Mouse (Mus musculus) kidney, adult 11 months (tissue): ENCODE measurements around the gene Catip.

ENCODE experiments used
- DNase-seq: peaks from one replicate; pipeline ENCODE4 v3.0.0; 2022

Catip gene

DNA sequence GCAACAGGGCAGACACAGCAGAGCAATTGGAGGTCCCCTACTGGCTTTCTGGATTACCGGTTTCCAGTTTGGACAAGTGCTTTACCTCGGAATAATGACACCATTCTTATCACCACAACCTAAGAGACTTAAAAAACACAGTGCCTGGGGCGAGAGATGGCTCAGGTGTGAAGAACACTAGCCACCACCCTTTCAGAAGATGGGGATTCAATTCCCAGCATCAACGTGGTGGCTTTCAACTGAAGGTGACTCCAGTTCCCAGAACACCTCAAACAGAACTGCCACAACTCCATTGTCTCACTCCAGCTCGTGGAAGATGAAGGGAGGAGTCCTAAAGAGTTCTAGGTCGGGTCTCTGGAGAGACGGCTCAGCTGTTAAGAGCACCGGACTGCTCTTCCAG is 23.6 kb downstream of the Catip start:
- no peak for DNase-seq

DNA sequence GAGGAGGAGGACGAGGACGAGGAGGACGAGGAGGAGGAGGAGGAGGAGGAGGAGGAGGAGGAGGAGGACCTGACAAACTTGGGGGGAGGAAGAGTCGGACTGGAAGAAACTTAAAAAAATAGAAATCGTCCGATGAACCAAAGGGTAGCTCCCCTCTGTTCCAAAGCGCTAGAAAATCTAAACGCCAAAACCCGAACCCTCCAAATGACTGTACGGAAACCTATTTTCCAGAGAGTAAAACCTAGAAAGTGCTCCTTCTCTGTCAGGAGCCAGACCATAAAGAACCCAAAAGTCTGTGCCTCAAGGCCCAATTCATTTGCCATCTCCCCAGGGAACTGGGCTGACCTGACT is 24.4 kb downstream of the Catip start:
- no peak for DNase-seq

DNA sequence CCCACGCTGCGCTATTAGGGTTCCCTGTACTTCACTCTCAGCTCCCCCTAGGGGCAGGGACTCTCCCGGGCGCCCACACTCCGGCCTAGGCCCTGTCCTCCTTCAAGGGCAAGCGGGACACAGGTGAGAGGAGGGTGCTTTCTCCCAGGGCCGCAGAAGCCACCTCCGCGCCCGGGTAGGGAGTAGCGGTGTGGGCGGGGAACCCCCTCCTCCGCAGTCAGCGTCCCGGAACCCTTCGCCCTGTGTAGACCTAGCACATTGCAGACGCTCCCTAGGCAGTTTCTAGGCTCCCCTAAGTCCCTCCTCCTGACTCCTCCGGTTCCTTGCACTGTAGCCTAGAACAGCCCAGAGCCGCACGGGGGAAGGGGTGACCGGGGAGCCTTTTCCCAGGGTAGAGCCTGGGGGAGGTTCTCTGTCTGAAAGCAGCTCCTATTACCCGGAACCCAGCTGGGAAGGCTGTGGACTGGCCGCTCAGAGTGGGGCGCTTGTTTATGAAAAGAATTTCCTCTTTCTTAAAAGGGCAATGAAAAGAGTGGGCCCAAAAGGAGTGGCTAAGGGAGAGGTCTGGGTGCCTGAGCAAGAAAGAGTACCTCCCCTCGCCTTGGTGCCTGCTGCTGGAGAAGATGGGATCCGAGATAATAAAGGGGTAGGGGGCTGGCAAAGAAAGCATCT is 24.9 kb downstream of the Catip start:
- DNase-seq: peak; percentile 98

- DNase-seq: peak; percentile 33
Measured at GRCm38 (mm10) chr1:74387386-74387988, 25.6 kb downstream of the Catip start.

- DNase-seq: no peak
Measured at GRCm38 (mm10) chr1:74388398-74388920, 26.6 kb downstream of the Catip start.

DNA sequence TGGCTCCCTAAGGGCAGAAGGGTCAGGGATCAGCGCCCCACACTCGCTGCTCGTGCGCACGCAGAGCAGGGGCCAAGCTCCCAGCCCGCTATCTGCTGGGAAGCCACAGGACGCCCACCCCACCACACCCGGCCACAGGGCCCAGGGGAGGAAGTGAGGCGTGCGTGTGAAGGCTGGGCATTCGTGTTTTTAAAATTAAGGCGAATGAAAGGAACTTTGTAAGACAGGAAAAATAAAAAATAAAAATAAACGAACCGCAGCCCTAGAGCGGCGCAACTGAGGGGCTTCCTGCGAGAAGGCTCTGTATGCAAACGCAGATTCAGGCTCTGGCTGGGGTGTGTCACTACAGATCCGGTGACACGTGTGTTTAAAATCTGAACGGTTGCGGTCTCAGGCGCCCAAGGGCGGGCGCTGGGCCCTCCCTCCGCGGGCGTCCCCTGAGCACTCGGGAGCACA is 28.0 kb downstream of the Catip start:
- peak; percentile 37 for DNase-seq

GRCm38 (mm10) chr1:74390287-74390906 is 28.5 kb downstream of the Catip start:
- DNase-seq: peak; percentile 53

DNA sequence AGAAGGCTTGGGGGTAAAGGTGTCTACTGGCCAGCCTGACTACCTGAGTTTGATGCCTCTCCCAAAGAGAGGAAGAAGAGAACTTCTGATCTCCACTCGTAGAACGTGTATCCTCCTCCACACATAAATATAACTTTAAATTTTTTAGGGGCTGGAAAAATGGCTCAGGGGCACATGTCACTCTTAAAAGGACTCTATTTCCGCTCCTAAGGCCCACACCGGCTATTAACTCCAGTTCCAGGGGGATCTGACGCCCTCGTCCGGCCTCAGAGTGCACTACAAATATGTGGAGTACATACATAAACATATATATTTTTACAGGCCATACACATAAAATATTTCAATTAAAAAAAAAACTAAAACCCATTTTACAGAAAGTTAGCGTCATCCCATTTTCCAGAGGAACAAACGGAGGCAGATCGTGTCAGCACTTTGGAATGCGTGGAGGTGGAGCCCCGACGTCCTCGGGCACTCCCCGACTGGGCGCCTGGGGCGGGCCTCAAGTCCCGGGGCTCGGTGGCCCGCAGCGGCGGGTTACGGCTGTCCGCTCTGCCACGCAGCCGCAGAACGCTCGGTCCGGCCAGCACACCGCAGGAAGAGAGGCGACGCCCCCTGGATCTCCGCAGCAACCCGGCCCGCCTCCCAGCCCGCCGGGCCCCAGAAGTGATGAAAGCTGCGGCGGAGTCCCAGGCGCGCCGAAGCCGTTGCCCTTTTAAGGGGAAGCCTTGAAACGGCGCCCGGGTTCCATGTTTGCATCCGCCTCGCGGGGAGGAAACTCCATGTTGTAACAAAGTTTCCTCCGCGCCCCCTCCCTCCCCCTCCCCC is 29.2 kb downstream of the Catip start, which contains the start of gene Ctdsp1:
Gene Ctdsp1, plus strand, starts transcription at position 586 of the 825 bp plus-strand sequence.
- peak; percentile 98 for DNase-seq

DNA sequence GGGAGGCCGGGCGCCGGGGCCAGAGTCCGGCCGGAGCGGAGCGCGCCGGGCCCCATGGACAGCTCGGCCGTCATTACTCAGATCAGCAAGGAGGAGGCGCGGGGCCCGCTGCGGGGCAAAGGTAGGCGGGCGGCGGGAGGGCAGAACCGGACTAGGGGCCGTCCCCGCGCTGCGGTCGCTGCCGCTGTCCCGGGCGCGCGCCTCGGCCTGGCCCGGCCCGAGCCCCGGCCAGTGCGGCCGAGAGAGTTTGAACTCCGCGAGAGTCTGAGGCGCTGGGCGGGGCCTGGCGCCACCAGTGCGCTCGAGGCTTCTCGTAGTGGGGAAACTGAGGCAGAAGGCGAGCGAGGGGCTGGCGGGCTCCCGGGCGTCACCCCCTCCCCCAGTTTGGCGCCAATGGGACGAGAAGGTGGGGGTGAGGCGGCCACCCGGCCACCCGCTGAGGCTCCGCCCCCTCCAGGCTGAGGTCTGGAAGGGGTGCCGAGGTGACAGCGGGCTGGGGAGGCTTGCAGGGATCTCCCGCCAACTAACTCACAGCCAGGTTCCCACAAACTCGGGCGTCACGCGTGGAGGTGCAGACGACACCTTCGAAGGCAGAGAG is 30.0 kb downstream of the Catip start:
- DNase-seq: peak; percentile 84

- DNase-seq: peak; percentile 82
Measured at GRCm38 (mm10) chr1:74392446-74392994, 30.6 kb downstream of the Catip start.

- DNase-seq: peak; percentile 52
Measured at GRCm38 (mm10) chr1:74393010-74393409, 31.1 kb downstream of the Catip start.

GRCm38 (mm10) chr1:74393697-74394096 is 31.8 kb downstream of the Catip start:
- DNase-seq: no peak

GRCm38 (mm10) chr1:74394311-74394710 is 32.4 kb downstream of the Catip start:
- peak; percentile 28 for DNase-seq

GRCm38 (mm10) chr1:74394858-74395257 is 33.0 kb downstream of the Catip start:
- no peak for DNase-seq

DNA sequence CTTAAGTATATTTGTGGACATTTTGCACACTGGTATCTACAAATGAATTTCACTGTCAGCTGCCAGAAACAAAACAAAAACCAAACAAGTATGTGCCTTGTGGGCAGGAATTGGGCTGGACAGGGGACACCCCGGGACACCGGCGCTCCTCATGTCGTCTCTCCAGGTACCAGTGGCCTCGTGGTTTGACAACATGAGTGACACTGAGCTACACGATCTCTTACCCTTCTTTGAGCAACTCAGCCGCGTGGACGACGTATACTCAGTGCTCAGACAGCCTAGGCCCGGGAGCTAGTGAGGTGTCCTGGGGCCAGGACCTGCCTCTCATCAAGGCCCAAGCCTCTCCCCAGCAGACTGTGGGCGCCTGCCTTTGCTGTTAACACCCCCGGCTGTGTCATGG is 33.4 kb downstream of the Catip start:
- DNase-seq: peak; percentile 32

- peak; percentile 64 for DNase-seq
Measured at GRCm38 (mm10) chr1:74396456-74397222, 34.7 kb downstream of the Catip start.

- DNase-seq: peak; percentile 99
Measured at GRCm38 (mm10) chr1:74397268-74397918, 35.5 kb downstream of the Catip start.

- peak; percentile 80 for DNase-seq
Measured at GRCm38 (mm10) chr1:74397919-74398451, 36.1 kb downstream of the Catip start.

DNA sequence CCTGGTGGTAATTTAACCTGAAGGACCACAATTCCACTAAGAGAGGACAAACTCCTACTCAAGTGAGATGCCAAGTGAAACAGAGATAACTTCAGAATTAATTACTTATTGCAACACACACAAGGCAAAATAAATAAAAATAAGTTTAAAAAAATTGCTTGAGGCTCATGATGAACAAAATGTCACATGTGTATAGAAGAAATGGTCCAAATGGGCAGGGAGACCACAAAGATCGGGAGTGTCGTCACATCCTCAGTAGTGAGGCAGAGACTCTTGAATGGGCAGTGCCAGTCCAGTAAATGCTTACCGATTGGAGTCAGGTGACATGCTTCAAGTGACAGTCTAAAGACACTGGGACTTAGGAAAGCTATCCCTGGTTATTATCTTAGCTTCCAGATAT is 38.6 kb downstream of the Catip start:
- DNase-seq: no peak

- no peak for DNase-seq
Measured at GRCm38 (mm10) chr1:74401015-74401702, 39.3 kb downstream of the Catip start.
